Mouse (Mus musculus) heart, embryonic 10.5 days (tissue): ENCODE data around the gene Rnf149. TPM values are rescaled to one million over a fixed set of nuclear protein-coding genes. Genes with fewer than 3 reads are reported as not detected.

ENCODE experiments used
- DNase-seq: peaks from one replicate; pipeline ENCODE4 v3.0.0-alpha.2; 2017; ENCODE audit warnings: low spot score
- H3K27ac ChIP-seq: fragments of 300-500 bp; sonication (generic); 2 replicates; pipeline ENCODE4 v1.5.1; 2016; ENCODE audit warnings: mild to moderate bottlenecking
- H3K27me3 ChIP-seq: fragments of 300-500 bp; sonication (generic); 2 replicates; pipeline ENCODE4 v1.6.1; 2016; ENCODE audit warnings: mild to moderate bottlenecking; ENCODE audit not compliant: poor library complexity, insufficient read depth, severe bottlenecking
- H3K36me3 ChIP-seq: fragments of 300-500 bp; sonication (generic); 2 replicates; pipeline ENCODE4 v1.6.1; 2016; ENCODE audit warnings: mild to moderate bottlenecking, moderate library complexity
- H3K4me1 ChIP-seq: fragments of 300-500 bp; sonication (generic); 2 replicates; pipeline ENCODE4 v1.6.1; 2016; ENCODE audit warnings: mild to moderate bottlenecking
- H3K4me3 ChIP-seq: fragments of 300-500 bp; sonication (generic); 2 replicates; pipeline ENCODE4 v1.5.1; 2016; ENCODE audit warnings: mild to moderate bottlenecking, moderate library complexity
- H3K9me3 ChIP-seq: fragments of 300-500 bp; sonication (generic); 2 replicates; pipeline ENCODE4 v1.6.1; 2016; ENCODE audit warnings: mild to moderate bottlenecking, moderate library complexity
- WGBS: fragments of 180-500 bp; shearing (Covaris S2); methylation state at CpG from one replicate; pipeline ENCODE4 v1.1.7; 2016; 5-methylcytosine and 5-hydroxymethylcytosine counted together
- polyA plus RNA-seq: library from polyadenylated mRNA; unstranded; fragments of >200 nt; fragmentation: Nextera tagmentation; extraction: Ambion mirVana; gene quantifications from 2 replicates; pipeline ENCODE4 v1.2.1, GENCODE M21; 2016

The Rnf149 gene
- polyA plus RNA-seq, 1 experiment from 2014 or later, result 26.0 TPM

- H3K4me3 ChIP-seq, result no peak overlapping the region
- DNase-seq, result no peak
- no peaks in the 10 kb centered on the region for H3K27me3 ChIP-seq
- H3K4me1 ChIP-seq, result peaks cover 19% of the 10 kb centered on the region
- H3K27ac ChIP-seq, result no peak overlapping the region
- H3K9me3 ChIP-seq, result no peaks in the 10 kb centered on the region
- H3K36me3 ChIP-seq, result peaks cover 17% of the 10 kb centered on the region
These were observed 9.1 kb downstream of the Rnf149 start for GRCm38 (mm10) chr1:39568079-39568478.

- H3K27me3 ChIP-seq, result no peaks in the 10 kb centered on the region
- H3K4me3 ChIP-seq, result no peak overlapping the region
- H3K4me1 ChIP-seq, result peaks cover 6% of the 10 kb centered on the region; the same call in 1 of the 2 replicates
- no peak overlapping the region for H3K27ac ChIP-seq
- 42% methylated on average over 3 of the region's 3 CpGs for WGBS
- no peak for DNase-seq
- H3K9me3 ChIP-seq, result no peaks in the 10 kb centered on the region
- H3K36me3 ChIP-seq, result peaks cover 36% of the 10 kb centered on the region
These were observed 12.6 kb downstream of the Rnf149 start for GRCm38 (mm10) chr1:39564603-39565002.

GRCm38 (mm10) chr1:39563161-39563560 lies 14.0 kb downstream of the Rnf149 start:
- DNase-seq, result no peak
- 79% methylated on average over 7 of the region's 7 CpGs for WGBS
- Histone ChIP-seq H3K36me3 (peaks cover 38% of the 10 kb centered on the region), H3K27me3 (no peaks in the 10 kb centered on the region), H3K4me1 (peaks cover 6% of the 10 kb centered on the region; the same call in 1 of the 2 replicates), H3K9me3 (no peaks in the 10 kb centered on the region), H3K4me3 (no peak overlapping the region), H3K27ac (no peak overlapping the region)

- peaks cover 38% of the 10 kb centered on the region for H3K36me3 ChIP-seq
- no peaks in the 10 kb centered on the region for H3K27me3 ChIP-seq
- H3K4me3 ChIP-seq, result no peak overlapping the region
- no peak for DNase-seq
- H3K4me1 ChIP-seq, result peaks cover 6% of the 10 kb centered on the region; the same call in 1 of the 2 replicates
- H3K9me3 ChIP-seq, result no peaks in the 10 kb centered on the region
- WGBS, result 66% methylated on average over 1 of the region's 1 CpGs
- H3K27ac ChIP-seq, result no peak overlapping the region
These were observed 15.3 kb downstream of the Rnf149 start for GRCm38 (mm10) chr1:39561920-39562319.

- no peaks in the 10 kb centered on the region for H3K9me3 ChIP-seq
- no peaks in the 10 kb centered on the region for H3K27me3 ChIP-seq
- 94% methylated on average over 2 of the region's 2 CpGs for WGBS
- no peak for DNase-seq
- peaks cover 49% of the 10 kb centered on the region for H3K36me3 ChIP-seq
- H3K4me3 ChIP-seq, result no peak overlapping the region
- H3K4me1 ChIP-seq, result peaks cover 14% of the 10 kb centered on the region
- H3K27ac ChIP-seq, result no peak overlapping the region
These were observed 18.2 kb downstream of the Rnf149 start for GRCm38 (mm10) chr1:39559009-39559408.

- H3K27ac ChIP-seq, result no peak overlapping the region
- no peaks in the 10 kb centered on the region for H3K27me3 ChIP-seq
- peaks cover 14% of the 10 kb centered on the region for H3K4me1 ChIP-seq
- H3K36me3 ChIP-seq, result peaks cover 49% of the 10 kb centered on the region
- 35% methylated on average over 9 of the region's 9 CpGs for WGBS
- no peak overlapping the region for H3K4me3 ChIP-seq
- peak; percentile 61 for DNase-seq
- H3K9me3 ChIP-seq, result no peaks in the 10 kb centered on the region
These were observed 21.4 kb downstream of the Rnf149 start for GRCm38 (mm10) chr1:39555556-39556415.

- Histone ChIP-seq H3K27ac (no peak overlapping the region), H3K4me3 (no peak overlapping the region), H3K4me1 (no peaks in the 10 kb centered on the region; the same call in 1 of the 2 replicates), H3K36me3 (peaks cover 68% of the 10 kb centered on the region), H3K27me3 (no peaks in the 10 kb centered on the region), H3K9me3 (no peaks in the 10 kb centered on the region)
- 95% methylated on average over 2 of the region's 2 CpGs for WGBS
- DNase-seq, result peak; percentile 59
These were observed 27.4 kb downstream of the Rnf149 start for GRCm38 (mm10) chr1:39549831-39550230.

GRCm38 (mm10) chr1:39547238-39547637 lies 30.0 kb downstream of the Rnf149 start:
- Histone ChIP-seq H3K27me3 (no peaks in the 10 kb centered on the region), H3K4me3 (no peak overlapping the region), H3K36me3 (peaks cover 74% of the 10 kb centered on the region), H3K9me3 (no peaks in the 10 kb centered on the region), H3K27ac (no peak overlapping the region), H3K4me1 (no peaks in the 10 kb centered on the region; the same call in 1 of the 2 replicates)
- 83% methylated on average over 2 of the region's 2 CpGs for WGBS
- peak; percentile 19 for DNase-seq

GRCm38 (mm10) chr1:39546160-39546866 lies 30.9 kb downstream of the Rnf149 start:
- H3K27ac ChIP-seq, result no peak overlapping the region
- H3K4me3 ChIP-seq, result no peak overlapping the region
- H3K36me3 ChIP-seq, result peaks cover 76% of the 10 kb centered on the region
- H3K9me3 ChIP-seq, result no peaks in the 10 kb centered on the region
- no peaks in the 10 kb centered on the region for H3K27me3 ChIP-seq
- WGBS, result 91% methylated on average over 6 of the region's 6 CpGs
- no peaks in the 10 kb centered on the region; the same call in 1 of the 2 replicates for H3K4me1 ChIP-seq
- peak; percentile 30 for DNase-seq

- Histone ChIP-seq H3K4me1 (no peaks in the 10 kb centered on the region; the same call in 1 of the 2 replicates), H3K27ac (no peak overlapping the region), H3K27me3 (no peaks in the 10 kb centered on the region), H3K4me3 (no peak overlapping the region), H3K9me3 (peaks cover 3% of the 10 kb centered on the region; the same call in 1 of the 2 replicates), H3K36me3 (peaks cover 78% of the 10 kb centered on the region)
- peak; percentile 39 for DNase-seq
- WGBS, result 90% methylated on average over 7 of the region's 7 CpGs
These were observed 31.6 kb downstream of the Rnf149 start for GRCm38 (mm10) chr1:39545589-39545988.

GRCm38 (mm10) chr1:39540592-39540991 lies 36.6 kb downstream of the Rnf149 start:
- H3K9me3 ChIP-seq, result peaks cover 7% of the 10 kb centered on the region; the same call in 1 of the 2 replicates
- DNase-seq, result peak; percentile 38
- no peaks in the 10 kb centered on the region for H3K27me3 ChIP-seq
- H3K4me3 ChIP-seq, result no peak overlapping the region
- no peak overlapping the region for H3K27ac ChIP-seq
- H3K36me3 ChIP-seq, result peaks cover 76% of the 10 kb centered on the region
- peaks cover 11% of the 10 kb centered on the region for H3K4me1 ChIP-seq

- peak; percentile 66 for DNase-seq
- Histone ChIP-seq H3K9me3 (peaks cover 7% of the 10 kb centered on the region; the same call in 1 of the 2 replicates), H3K4me3 (no peak overlapping the region), H3K27me3 (no peaks in the 10 kb centered on the region), H3K36me3 (peaks cover 51% of the 10 kb centered on the region), H3K4me1 (peaks cover 11% of the 10 kb centered on the region), H3K27ac (no peak overlapping the region)
- 83% methylated on average over 10 of the region's 10 CpGs for WGBS
These were observed 39.4 kb downstream of the Rnf149 start for GRCm38 (mm10) chr1:39537631-39538380.
